Mouse (Mus musculus): ENCODE results near the gene Gm4763. TPM values are rescaled to one million over a fixed set of nuclear protein-coding genes. Genes with fewer than 3 reads are reported as not detected.
"Not testable (repeated sequence)": the region's sequence is repeated elsewhere in the genome, so short reads cannot be mapped to it uniquely, and the experiment has no call there.

Gm4763 gene
- polyA plus RNA-seq, 1 experiment from 2014 or later: not detected

GRCm38 (mm10) chr7:24735970-24736670 lies 9.4 kb upstream of the Gm4763 start:
- no peak overlapping the region for H3K27ac ChIP-seq (replicated peaks)
- H3K4me3 ChIP-seq: no peak overlapping the region
- no peak overlapping the region for H3K4me2 ChIP-seq
- WGBS: 15% methylated on average over 17 of the region's 17 CpGs
- no peak for ATAC-seq (ENCODE audit: extremely low read depth, insufficient number of reproducible peaks, low FRiP score, low TSS enrichment)
- H3K27me3 ChIP-seq (replicated peaks): peaks cover 17% of the 10 kb centered on the region
- peaks cover 2% of the 10 kb centered on the region for H3K9me3 ChIP-seq
- H3K36me3 ChIP-seq: no peaks in the 10 kb centered on the region
- no peaks in the 10 kb centered on the region for H3K4me1 ChIP-seq
- H3K9ac ChIP-seq: no peak overlapping the region

- no peaks in the 10 kb centered on the region for H3K4me1 ChIP-seq
- no peaks in the 10 kb centered on the region for H3K27me3 ChIP-seq (replicated peaks)
- 55% methylated on average over 6 of the region's 6 CpGs for WGBS
- no peak overlapping the region for H3K9ac ChIP-seq
- H3K9me3 ChIP-seq: no peaks in the 10 kb centered on the region
- H3K36me3 ChIP-seq: no peaks in the 10 kb centered on the region
- H3K4me2 ChIP-seq: no peak overlapping the region
- ATAC-seq (ENCODE audit: extremely low read depth, insufficient number of reproducible peaks, low FRiP score, low TSS enrichment): no peak
- H3K4me3 ChIP-seq: no peak overlapping the region
- no peak overlapping the region for H3K27ac ChIP-seq (replicated peaks)
Observed at GRCm38 (mm10) chr7:24715039-24715438, 11.7 kb downstream of the Gm4763 start.

- WGBS: 87% methylated on average over 14 of the region's 14 CpGs
- H3K4me1 ChIP-seq: no peaks in the 10 kb centered on the region
- H3K4me3 ChIP-seq: no peak within 1 kb of the TSS
- ATAC-seq (ENCODE audit: extremely low read depth, insufficient number of reproducible peaks, low FRiP score, low TSS enrichment): no peak
- no peaks in the 10 kb centered on the region for H3K9me3 ChIP-seq
- no peak within 1 kb of the TSS for H3K9ac ChIP-seq
- H3K27ac ChIP-seq (replicated peaks): no peak within 1 kb of the TSS
- 0 out of 2 replicates have a peak, but pooled peaks cover 14% of the 10 kb centered on the region for H3K27me3 ChIP-seq (replicated peaks)
- no peak within 1 kb of the TSS for H3K4me2 ChIP-seq
- H3K36me3 ChIP-seq: no peaks in the 10 kb centered on the region
Observed at GRCm38 (mm10) chr7:24708832-24709292, 17.8 kb downstream of the Gm4763 start, which contains the start of gene BC049730. TSS of gene BC049730 (plus strand) at chr7:24709242.

- H3K4me3 ChIP-seq; H3K27ac ChIP-seq (replicated peaks); H3K4me2 ChIP-seq; H3K9ac ChIP-seq; H3K36me3 ChIP-seq; H3K9me3 ChIP-seq; H3K4me1 ChIP-seq; ATAC-seq (ENCODE audit: extremely low read depth, insufficient number of reproducible peaks, low FRiP score, low TSS enrichment): not testable (repeated sequence)
- 73% methylated on average over 9 of the region's 9 CpGs for WGBS
- H3K27me3 ChIP-seq (replicated peaks): 0 out of 2 replicates have a peak, but pooled peaks cover 11% of the 10 kb centered on the region
Observed at GRCm38 (mm10) chr7:24702841-24703240, 23.9 kb downstream of the Gm4763 start.

GRCm38 (mm10) chr7:24697891-24698290 lies 28.8 kb downstream of the Gm4763 start:
- H3K9me3 ChIP-seq; H3K36me3 ChIP-seq; H3K4me1 ChIP-seq; H3K9ac ChIP-seq; ATAC-seq (ENCODE audit: extremely low read depth, insufficient number of reproducible peaks, low FRiP score, low TSS enrichment); H3K27me3 ChIP-seq (replicated peaks); H3K4me3 ChIP-seq; H3K27ac ChIP-seq (replicated peaks); H3K4me2 ChIP-seq: not testable (repeated sequence)
- 89% methylated on average over 4 of the region's 4 CpGs for WGBS

- not testable (repeated sequence) for H3K27ac ChIP-seq (replicated peaks); H3K27me3 ChIP-seq (replicated peaks); H3K9me3 ChIP-seq; ATAC-seq (ENCODE audit: extremely low read depth, insufficient number of reproducible peaks, low FRiP score, low TSS enrichment); H3K9ac ChIP-seq; H3K4me2 ChIP-seq; H3K36me3 ChIP-seq; H3K4me3 ChIP-seq; H3K4me1 ChIP-seq
- 58% methylated on average over 2 of the region's 3 CpGs for WGBS
Observed at GRCm38 (mm10) chr7:24692693-24693092, 34.0 kb downstream of the Gm4763 start.

- H3K27me3 ChIP-seq (replicated peaks); H3K4me3 ChIP-seq; H3K4me2 ChIP-seq; H3K9me3 ChIP-seq; H3K36me3 ChIP-seq; ATAC-seq (ENCODE audit: extremely low read depth, insufficient number of reproducible peaks, low FRiP score, low TSS enrichment); H3K9ac ChIP-seq; H3K27ac ChIP-seq (replicated peaks); H3K4me1 ChIP-seq: not testable (repeated sequence)
- WGBS: 82% methylated on average over 10 of the region's 10 CpGs
Observed at GRCm38 (mm10) chr7:24687519-24687918, 39.2 kb downstream of the Gm4763 start.

DNA sequence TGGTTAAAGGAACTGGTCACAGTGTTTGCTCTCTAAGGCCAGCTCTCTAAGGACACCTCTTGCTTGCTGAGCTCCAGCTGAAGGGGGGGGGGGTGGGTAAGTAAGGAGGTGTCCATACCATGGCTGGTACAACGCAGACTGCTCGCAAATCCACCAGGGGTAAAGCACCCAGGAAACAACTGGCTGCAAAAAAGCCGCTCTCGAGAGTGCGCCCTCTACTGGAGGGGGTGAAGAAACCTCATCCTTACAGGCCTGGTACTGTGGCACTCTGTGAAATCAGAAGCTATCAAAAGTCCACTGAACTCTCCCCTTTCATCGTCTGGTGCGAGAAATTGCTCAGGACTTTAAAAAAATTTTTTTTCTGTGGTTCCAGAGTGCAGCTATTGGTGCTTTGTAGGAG lies 42.6 kb downstream of the Gm4763 start:
- not testable (repeated sequence) for H3K4me2 ChIP-seq; H3K27ac ChIP-seq (replicated peaks); ATAC-seq (ENCODE audit: extremely low read depth, insufficient number of reproducible peaks, low FRiP score, low TSS enrichment); H3K27me3 ChIP-seq (replicated peaks); H3K36me3 ChIP-seq; H3K9ac ChIP-seq; H3K4me3 ChIP-seq; H3K9me3 ChIP-seq; H3K4me1 ChIP-seq
- 64% methylated on average over 7 of the region's 7 CpGs for WGBS

DNA sequence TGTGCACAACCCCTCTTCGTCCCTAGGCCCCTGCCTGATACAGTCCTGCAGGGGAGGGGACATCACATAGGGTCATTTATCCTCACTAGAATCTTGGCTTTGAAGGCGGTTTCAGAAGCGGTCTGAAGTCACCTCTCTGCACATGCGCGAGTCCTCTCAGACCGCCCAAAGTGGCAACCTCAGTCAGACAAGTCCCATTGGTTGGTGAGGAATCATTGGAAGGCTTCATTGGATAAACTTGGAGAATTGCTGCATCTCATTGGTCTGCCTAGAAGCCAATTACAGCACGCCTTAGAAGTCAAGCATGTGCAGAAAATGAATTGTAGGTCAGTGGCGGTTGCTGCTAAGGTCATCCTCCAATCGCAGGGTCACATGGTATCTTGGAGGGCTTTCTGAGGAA lies 50.1 kb downstream of the Gm4763 start, which contains the start of gene Tex101:
Gene Tex101 (minus strand): TSS at position 101 of the 400 bp plus-strand sequence.
- Histone ChIP-seq H3K4me2 (no peak within 1 kb of the TSS), H3K4me3 (no peak within 1 kb of the TSS), H3K4me1 (no peaks in the 10 kb centered on the region), H3K9me3 (no peaks in the 10 kb centered on the region), H3K27ac (replicated peaks) (no peak within 1 kb of the TSS), H3K9ac (no peak within 1 kb of the TSS), H3K36me3 (no peaks in the 10 kb centered on the region), H3K27me3 (replicated peaks) (0 out of 2 replicates have a peak, but pooled peaks cover 9% of the 10 kb centered on the region)
- 76% methylated on average over 9 of the region's 9 CpGs for WGBS
- no peak for ATAC-seq (ENCODE audit: extremely low read depth, insufficient number of reproducible peaks, low FRiP score, low TSS enrichment)

DNA sequence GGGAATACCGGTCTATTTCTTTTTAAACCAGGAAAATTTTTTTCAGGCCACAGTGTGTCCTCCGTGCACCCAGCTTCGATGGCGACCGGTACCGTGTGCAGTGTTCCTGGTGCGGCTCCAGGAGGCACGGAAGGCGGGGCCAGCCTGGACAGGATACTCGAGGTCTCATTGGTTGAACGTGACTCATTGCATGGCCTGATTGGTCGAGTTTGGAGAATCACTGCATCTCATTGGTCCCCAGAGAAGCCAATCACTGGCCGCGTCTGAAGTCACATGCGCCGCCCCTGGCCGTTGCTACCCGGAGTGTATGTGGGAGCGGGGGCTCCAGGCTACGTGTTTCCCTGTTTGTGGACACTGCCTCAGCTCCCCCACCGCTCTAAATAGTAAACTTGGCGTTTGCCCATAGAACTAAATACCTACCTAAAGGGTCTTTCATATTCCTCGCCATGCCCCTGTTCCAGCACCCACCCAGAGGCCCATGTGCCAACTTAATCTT lies 54.7 kb downstream of the Gm4763 start:
- 86% methylated on average over 23 of the region's 23 CpGs for WGBS
- no peaks in the 10 kb centered on the region for H3K9me3 ChIP-seq
- ATAC-seq (ENCODE audit: extremely low read depth, insufficient number of reproducible peaks, low FRiP score, low TSS enrichment): no peak
- no peak overlapping the region for H3K27ac ChIP-seq (replicated peaks)
- no peaks in the 10 kb centered on the region for H3K36me3 ChIP-seq
- no peak overlapping the region for H3K4me2 ChIP-seq
- no peak overlapping the region for H3K9ac ChIP-seq
- no peaks in the 10 kb centered on the region for H3K4me1 ChIP-seq
- H3K27me3 ChIP-seq (replicated peaks): peaks cover 8% of the 10 kb centered on the region
- no peak overlapping the region for H3K4me3 ChIP-seq

Measured in heart, embryonic 13.5 days (tissue).